Mouse (Mus musculus) myocyte (in vitro differentiated cells): ENCODE results near the gene Ccdc185. TPM values are rescaled to one million over a fixed set of nuclear protein-coding genes. Genes with fewer than 3 reads are reported as not detected.

Source experiments
- H3K27me3 ChIP-seq: one replicate; pipeline ENCODE4 v1.6.1; 2011; ENCODE audit not compliant: control insufficient read depth, insufficient read depth, insufficient read length
- H3K36me3 ChIP-seq: one replicate; pipeline ENCODE4 v1.6.1; 2011; ENCODE audit not compliant: control insufficient read depth, insufficient read depth
- H3K4me2 ChIP-seq: one replicate; pipeline ENCODE4 v1.6.1; 2011; ENCODE audit warnings: low read depth, control low read depth
- H3K4me3 ChIP-seq: one replicate; pipeline ENCODE4 v1.5.1; 2011; ENCODE audit warnings: mild to moderate bottlenecking, control low read depth, moderate library complexity
- H3K79me2 ChIP-seq: one replicate; pipeline ENCODE4 v1.6.1; 2011; ENCODE audit not compliant: control insufficient read depth, insufficient read depth
- H3ac ChIP-seq: one replicate; pipeline ENCODE4 v1.6.1; 2011; ENCODE audit not compliant: control insufficient read depth, insufficient read length
- CEBPB ChIP-seq: IDR thresholded peaks from 2 replicates; pipeline ENCODE4 v1.6.1; 2011; ENCODE audit warnings: mild to moderate bottlenecking, moderate library complexity; ENCODE audit not compliant: poor library complexity, insufficient read depth, severe bottlenecking
- E2F4 ChIP-seq: IDR thresholded peaks from one replicate; pipeline ENCODE4 v1.6.1; 2011; ENCODE audit warnings: mild to moderate bottlenecking, control low read depth, moderate library complexity; ENCODE audit not compliant: insufficient read depth
- MAX ChIP-seq: IDR thresholded peaks from one replicate; pipeline ENCODE4 v1.6.1; 2011; ENCODE audit warnings: low read depth, mild to moderate bottlenecking, control low read depth
- MYOD1 ChIP-seq, 3 experiments: IDR thresholded peaks; one replicate each; pipeline ENCODE4 v1.6.1; 2011; ENCODE audit warnings: control low read depth in 2 of 3, low read depth in 2 of 3, mild to moderate bottlenecking in 2 of 3, moderate library complexity in 1 of 3; ENCODE audit not compliant: insufficient read length in 2 of 3, control insufficient read depth in 1 of 3
- MYOG ChIP-seq, 3 experiments: IDR thresholded peaks; one replicate each; pipeline ENCODE4 v1.6.1; 2011; ENCODE audit warnings: control low read depth in 2 of 3, low read depth in 2 of 3, mild to moderate bottlenecking in 2 of 3; ENCODE audit not compliant: insufficient read length in 2 of 3, control insufficient read depth in 1 of 3, insufficient read depth in 1 of 3
- POLR2A ChIP-seq: IDR thresholded peaks from one replicate; pipeline ENCODE4 v1.6.1; 2011; ENCODE audit warnings: low read depth, mild to moderate bottlenecking, control low read depth, moderate library complexity; ENCODE audit not compliant: insufficient read length
- POLR2AphosphoS2 ChIP-seq: IDR thresholded peaks from one replicate; pipeline ENCODE4 v1.6.1; 2011; ENCODE audit warnings: low read depth, control low read depth; ENCODE audit not compliant: insufficient read length
- REST ChIP-seq: IDR thresholded peaks from one replicate; pipeline ENCODE4 v1.6.1; 2011; ENCODE audit warnings: mild to moderate bottlenecking, control low read depth, moderate library complexity; ENCODE audit not compliant: insufficient read depth, insufficient read length
- SRF ChIP-seq: IDR thresholded peaks from one replicate; pipeline ENCODE4 v1.6.1; 2011; ENCODE audit warnings: low read depth; ENCODE audit not compliant: control insufficient read depth, insufficient read length
- TCF12 ChIP-seq: IDR thresholded peaks from one replicate; pipeline ENCODE4 v1.6.1; 2011; ENCODE audit warnings: mild to moderate bottlenecking, control low read depth; ENCODE audit not compliant: poor library complexity, insufficient read depth, severe bottlenecking
- TCF3 ChIP-seq: IDR thresholded peaks from one replicate; pipeline ENCODE4 v1.6.1; 2011; ENCODE audit warnings: low read depth, control low read depth; ENCODE audit not compliant: insufficient read length
- USF1 ChIP-seq: IDR thresholded peaks from one replicate; pipeline ENCODE4 v1.6.1; 2011; ENCODE audit warnings: low read depth, mild to moderate bottlenecking, control low read depth, moderate library complexity
- polyA plus RNA-seq: library from polyadenylated mRNA; unstranded; fragments of >200 nt; fragmentation: generic; extraction: Trizol; gene quantifications from one replicate; pipeline ENCODE4 v1.2.1, GENCODE M21; 2012; ENCODE audit warnings: missing spikeins

Gene Ccdc185
- polyA plus RNA-seq, 1 experiment: not detected

- Histone ChIP-seq H3K27me3 (peaks cover 20% of the 10 kb centered on the region), H3ac (no peak overlapping the region), H3K4me2 (peak overlapping the region; percentile 50)
Measured at GRCm38 (mm10) chr1:182764541-182765281, 15.7 kb upstream of the Ccdc185 start.

DNA sequence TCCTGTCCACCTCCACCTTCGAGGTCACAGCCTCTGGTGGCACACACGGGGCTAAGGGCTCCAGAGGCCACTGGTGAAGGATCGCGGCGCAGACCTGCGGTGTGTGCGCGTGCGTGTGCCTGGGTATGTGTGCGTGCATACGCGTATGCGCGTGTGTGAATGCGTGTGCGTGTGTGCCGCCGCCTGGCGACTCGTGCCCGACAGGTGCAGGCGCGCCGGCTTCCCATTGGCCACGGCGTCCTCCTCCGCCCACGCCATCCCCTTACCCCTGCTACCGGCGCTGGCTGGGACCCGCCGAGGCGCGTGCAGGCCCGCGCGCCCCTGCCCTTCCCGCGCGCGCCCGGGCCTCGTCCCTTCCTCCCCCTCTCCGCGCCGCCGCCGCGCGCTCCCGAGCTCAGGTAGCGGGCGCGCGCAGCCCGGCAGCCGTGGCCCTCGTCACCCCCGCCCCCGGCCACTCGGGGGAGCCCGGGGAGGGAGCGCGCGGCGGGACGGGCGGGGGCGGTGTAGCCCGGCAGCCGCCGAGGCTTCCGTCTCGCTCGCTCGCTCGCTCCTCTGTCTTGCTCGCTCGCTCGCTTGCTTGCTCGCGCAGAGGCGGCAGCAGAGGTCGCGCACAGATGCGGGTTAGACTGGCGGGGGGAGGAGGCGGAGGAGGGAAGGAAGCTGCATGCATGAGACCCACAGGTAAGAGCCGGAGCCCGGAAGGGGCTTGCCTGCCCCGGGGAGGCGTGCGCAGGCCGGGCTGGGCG, 14.9 kb upstream of the Ccdc185 start, which contains the start of gene Susd4:
TSS of gene Susd4 (plus strand) at position 145 of the 746 bp plus-strand sequence.
- Histone ChIP-seq H3K4me3 (no peak within 1 kb of the TSS), H3K79me2 (no peaks in the 10 kb centered on the region), H3K4me2 (peak within 1 kb of the TSS; percentile 50), H3K27me3 (peaks cover 22% of the 10 kb centered on the region), H3ac (no peak within 1 kb of the TSS), H3K36me3 (no peaks in the 10 kb centered on the region)
- no peak for TF ChIP-seq REST
- TF ChIP-seq TCF12: no peak
- TF ChIP-seq MYOD1 (IDR thresholded peaks at IDR 0.05; ENCODE audit: control insufficient read depth in 1 of 3, insufficient read length in 2 of 3, low read depth in 2 of 3): peak in 1 of 3 experiments; percentile 10

More at GRCm38 (mm10) chr1:182764541-182765281, 15.7 kb upstream of the Ccdc185 start:
- no peaks in the 10 kb centered on the region for H3K36me3 ChIP-seq
- H3K4me3 ChIP-seq: no peak overlapping the region
- TF ChIP-seq MYOG (IDR thresholded peaks at IDR 0.05; ENCODE audit: control insufficient read depth in 1 of 3, insufficient read depth in 1 of 3, insufficient read length in 2 of 3, low read depth in 2 of 3) (no peak), TCF3 (no peak), E2F4 (no peak), SRF (no peak), POLR2AphosphoS2 (no peak), MYOD1 (IDR thresholded peaks at IDR 0.05; ENCODE audit: control insufficient read depth in 1 of 3, insufficient read length in 2 of 3, low read depth in 2 of 3) (no peak), CEBPB (no peak), REST (no peak), USF1 (no peak), POLR2A (no peak), MAX (no peak)
- no peaks in the 10 kb centered on the region for H3K79me2 ChIP-seq

DNA sequence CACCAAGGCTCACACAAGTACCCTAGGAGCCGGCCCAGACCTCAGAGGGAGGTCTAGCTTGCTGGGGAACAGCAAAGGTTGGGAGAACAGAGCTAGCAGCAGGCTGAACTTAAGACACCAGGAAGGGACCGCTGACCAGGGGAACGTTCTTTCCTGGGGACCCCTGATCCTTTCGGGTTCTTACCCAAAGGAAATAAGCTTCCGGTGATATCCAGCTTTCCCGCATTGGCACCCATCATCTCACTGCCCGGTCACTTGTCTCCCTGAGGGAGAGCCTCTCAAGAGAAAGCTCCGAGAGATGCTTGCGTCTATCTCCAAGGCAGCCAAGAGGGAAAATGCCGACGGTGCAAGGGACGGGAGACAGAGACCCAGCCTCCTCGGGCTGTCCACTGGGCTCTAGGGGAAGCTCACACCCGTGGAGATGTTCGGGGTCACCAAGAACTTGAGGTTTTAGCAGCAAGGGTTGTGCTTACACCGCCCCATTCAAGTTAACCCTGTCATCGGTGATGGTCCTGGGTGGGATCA, 14.3 kb upstream of the Ccdc185 start:
- H3K27me3 ChIP-seq: peaks cover 22% of the 10 kb centered on the region
- no peak overlapping the region for H3ac ChIP-seq
- H3K79me2 ChIP-seq: no peaks in the 10 kb centered on the region
- H3K4me2 ChIP-seq: no peak overlapping the region
- H3K4me3 ChIP-seq: no peak overlapping the region
- no peak for TF ChIP-seq MAX
- TF ChIP-seq POLR2A: no peak
- no peak for TF ChIP-seq MYOG (IDR thresholded peaks at IDR 0.05; ENCODE audit: control insufficient read depth in 1 of 3, insufficient read depth in 1 of 3, insufficient read length in 2 of 3, low read depth in 2 of 3)
- TF ChIP-seq MYOD1 (IDR thresholded peaks at IDR 0.05; ENCODE audit: control insufficient read depth in 1 of 3, insufficient read length in 2 of 3, low read depth in 2 of 3): no peak
- TF ChIP-seq SRF: no peak
- no peak for TF ChIP-seq USF1
- no peak for TF ChIP-seq TCF3
- no peak for TF ChIP-seq E2F4
- TF ChIP-seq POLR2AphosphoS2: no peak
- TF ChIP-seq REST: no peak
- TF ChIP-seq TCF12: no peak
- TF ChIP-seq CEBPB: no peak
- no peaks in the 10 kb centered on the region for H3K36me3 ChIP-seq

- Histone ChIP-seq H3K36me3 (no peaks in the 10 kb centered on the region), H3K4me2 (no peak overlapping the region), H3ac (no peak overlapping the region), H3K79me2 (no peaks in the 10 kb centered on the region), H3K27me3 (peaks cover 24% of the 10 kb centered on the region), H3K4me3 (no peak overlapping the region)
- TF ChIP-seq E2F4 (no peak), POLR2A (no peak), TCF12 (no peak), MYOD1 (IDR thresholded peaks at IDR 0.05; ENCODE audit: control insufficient read depth in 1 of 3, insufficient read length in 2 of 3, low read depth in 2 of 3) (no peak)
Measured at GRCm38 (mm10) chr1:182758783-182759182, 9.8 kb upstream of the Ccdc185 start.

- Histone ChIP-seq H3K79me2 (no peaks in the 10 kb centered on the region), H3K4me3 (no peak overlapping the region), H3K27me3 (peaks cover 15% of the 10 kb centered on the region), H3K36me3 (no peaks in the 10 kb centered on the region), H3ac (no peak overlapping the region), H3K4me2 (no peak overlapping the region)
- TF ChIP-seq MYOD1 (IDR thresholded peaks at IDR 0.05; ENCODE audit: control insufficient read depth in 1 of 3, insufficient read length in 2 of 3, low read depth in 2 of 3) (no peak), MAX (no peak), E2F4 (no peak), POLR2AphosphoS2 (no peak), POLR2A (no peak), MYOG (IDR thresholded peaks at IDR 0.05; ENCODE audit: control insufficient read depth in 1 of 3, insufficient read depth in 1 of 3, insufficient read length in 2 of 3, low read depth in 2 of 3) (no peak), TCF12 (no peak), TCF3 (no peak), SRF (no peak), CEBPB (no peak), REST (no peak), USF1 (no peak)
Measured at GRCm38 (mm10) chr1:182754865-182755264, 5.9 kb upstream of the Ccdc185 start.
